Mouse (Mus musculus) E14TG2a.4 (cell line): ENCODE measurements at regions not wholly inside any gene's neighbourhood (a gene's known extent, or its start where the extent isn't known, plus 50 kb on each side); places are given as distances from the start of the nearest gene placed in this dataset.
A peak's percentile ranks its signal among the peaks of the same experiment; 100 is the strongest.
"Not testable (repeated sequence)": the region's sequence is repeated elsewhere in the genome, so short reads cannot be mapped to it uniquely, and the experiment has no call there.

Experiments used
- H3K27me3 ChIP-seq: 2 replicates; pipeline ENCODE4 v1.6.1; 2014; ENCODE audit warnings: low read length, control low read depth; ENCODE audit not compliant: insufficient read depth
- H3K36me3 ChIP-seq: 2 replicates; pipeline ENCODE4 v1.6.1; 2014; ENCODE audit warnings: low read length, control low read depth; ENCODE audit not compliant: insufficient read depth
- H3K4me1 ChIP-seq: replicated peaks from 2 replicates; pipeline ENCODE4 v1.6.1; 2014; ENCODE audit warnings: low read depth, low read length, control low read depth
- H3K4me3 ChIP-seq: replicated peaks from 2 replicates; pipeline ENCODE4 v1.5.1; 2014; ENCODE audit warnings: mild to moderate bottlenecking, low read length
- H3K9me3 ChIP-seq: 2 replicates; pipeline ENCODE4 v1.6.1; 2014; ENCODE audit warnings: low read length, control low read depth
- CTCF ChIP-seq: conservative IDR thresholded peaks from 2 replicates; pipeline ENCODE4 v1.5.1; 2014; ENCODE audit warnings: low read length
- NANOG ChIP-seq: IDR thresholded peaks from 2 replicates; pipeline ENCODE4 v1.6.1; 2014; ENCODE audit warnings: borderline replicate concordance, low read length, mixed read lengths
- POU5F1 ChIP-seq: IDR thresholded peaks from 2 replicates; pipeline ENCODE4 v1.6.1; 2014; ENCODE audit warnings: low read length, borderline replicate concordance

GRCm38 (mm10) chr16:25517114-25517868 is 166.3 kb upstream of the Trp63 start:
- Histone ChIP-seq H3K4me1 (peaks cover 41% of the 10 kb centered on the region), H3K27me3 (no peaks in the 10 kb centered on the region), H3K4me3 (peak overlapping the region; percentile 57), H3K9me3 (no peaks in the 10 kb centered on the region), H3K36me3 (no peaks in the 10 kb centered on the region)
- TF ChIP-seq NANOG (no peak), POU5F1 (no peak), CTCF (no peak)

- H3K9me3 ChIP-seq = not testable (repeated sequence)
Measured at GRCm38 (mm10) chr16:25523141-25523540, 160.4 kb upstream of the Trp63 start.

DNA sequence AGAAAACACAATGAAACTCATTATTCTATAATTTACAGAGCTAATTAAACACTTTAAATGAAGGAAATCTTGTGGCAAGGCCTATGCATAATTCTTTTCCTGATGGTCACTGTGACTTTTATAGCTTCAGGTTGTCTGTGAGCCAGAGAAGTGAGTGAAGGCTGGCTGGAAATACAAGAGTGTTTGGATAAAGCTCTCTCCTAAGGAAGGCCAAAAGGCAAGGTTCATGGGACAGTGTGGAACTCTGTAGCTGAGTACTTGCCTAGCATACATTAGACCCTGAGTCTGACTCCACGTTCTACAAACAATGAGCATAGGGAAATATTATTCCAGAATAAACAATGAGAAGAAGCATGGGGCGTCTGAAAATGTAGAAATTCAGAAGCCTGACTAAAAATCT is 159.9 kb upstream of the Trp63 start:
- H3K27me3 ChIP-seq = no peaks in the 10 kb centered on the region
- peaks cover 12% of the 10 kb centered on the region; the same call in 1 of the 2 replicates for H3K4me1 ChIP-seq
- H3K9me3 ChIP-seq = peaks cover 7% of the 10 kb centered on the region; the same call in 1 of the 2 replicates
- TF ChIP-seq POU5F1 = no peak
- TF ChIP-seq CTCF = no peak
- TF ChIP-seq NANOG = no peak
- H3K4me3 ChIP-seq = peak overlapping the region; percentile 41
- peaks cover 14% of the 10 kb centered on the region for H3K36me3 ChIP-seq

More at GRCm38 (mm10) chr16:25523141-25523540, 160.4 kb upstream of the Trp63 start:
- Histone ChIP-seq H3K36me3 (peaks cover 14% of the 10 kb centered on the region), H3K4me3 (peak overlapping the region; percentile 41; the same call in 1 of the 2 replicates), H3K4me1 (peaks cover 12% of the 10 kb centered on the region; the same call in 1 of the 2 replicates)
- H3K27me3 ChIP-seq = not testable (repeated sequence)

GRCm38 (mm10) chr16:25527850-25528249 is 155.7 kb upstream of the Trp63 start:
- H3K4me1 ChIP-seq = peaks cover 14% of the 10 kb centered on the region; the same call in 1 of the 2 replicates
- no peak for TF ChIP-seq NANOG
- TF ChIP-seq CTCF = no peak
- no peak for TF ChIP-seq POU5F1
- no peak overlapping the region for H3K4me3 ChIP-seq
- H3K27me3 ChIP-seq = no peaks in the 10 kb centered on the region
- H3K36me3 ChIP-seq = peaks cover 14% of the 10 kb centered on the region
- H3K9me3 ChIP-seq = peaks cover 7% of the 10 kb centered on the region; the same call in 1 of the 2 replicates

GRCm38 (mm10) chr16:25528313-25528712 is 155.2 kb upstream of the Trp63 start:
- Histone ChIP-seq H3K4me1 (peaks cover 14% of the 10 kb centered on the region; the same call in 1 of the 2 replicates), H3K4me3 (no peak overlapping the region)

DNA sequence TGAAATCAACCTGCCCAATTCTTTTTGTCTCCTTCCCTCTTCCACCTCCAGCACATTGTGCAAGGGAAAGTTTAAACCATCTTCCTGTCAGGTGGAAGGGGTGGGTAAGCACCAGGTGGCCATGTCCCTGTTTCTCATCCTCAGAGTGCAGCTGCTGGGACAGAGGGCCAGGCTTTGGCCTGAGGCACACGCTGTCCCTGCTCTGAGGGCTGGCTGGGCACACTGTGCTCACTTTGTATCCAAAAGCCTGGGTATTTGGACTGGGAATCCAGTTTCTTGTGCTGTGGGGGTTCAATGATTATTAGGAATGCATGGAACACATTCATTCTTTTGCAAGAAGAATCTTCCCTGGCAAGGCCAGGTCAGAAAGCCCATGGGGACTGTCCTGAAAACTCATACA is 153.9 kb upstream of the Trp63 start:
- Histone ChIP-seq H3K36me3 (peaks cover 5% of the 10 kb centered on the region; the same call in 1 of the 2 replicates), H3K9me3 (peaks cover 7% of the 10 kb centered on the region; the same call in 1 of the 2 replicates), H3K27me3 (no peaks in the 10 kb centered on the region), H3K4me3 (no peak overlapping the region), H3K4me1 (0 out of 2 replicates have a peak, but pooled peaks cover 6% of the 10 kb centered on the region)
- no peak for TF ChIP-seq POU5F1
- TF ChIP-seq CTCF = no peak
- no peak for TF ChIP-seq NANOG

More at GRCm38 (mm10) chr16:25528313-25528712, 155.2 kb upstream of the Trp63 start:
- Histone ChIP-seq H3K9me3 (peaks cover 7% of the 10 kb centered on the region; the same call in 1 of the 2 replicates), H3K27me3 (no peaks in the 10 kb centered on the region), H3K36me3 (peaks cover 14% of the 10 kb centered on the region)
- TF ChIP-seq CTCF = no peak
- TF ChIP-seq POU5F1 = no peak
- TF ChIP-seq NANOG = no peak

- 0 out of 2 replicates have a peak, but pooled peaks cover 3% of the 10 kb centered on the region for H3K4me1 ChIP-seq
- H3K27me3 ChIP-seq = no peaks in the 10 kb centered on the region
- no peaks in the 10 kb centered on the region for H3K9me3 ChIP-seq
- TF ChIP-seq NANOG (no peak), POU5F1 (no peak), CTCF (no peak)
- no peak overlapping the region for H3K4me3 ChIP-seq
- no peaks in the 10 kb centered on the region for H3K36me3 ChIP-seq
Measured at GRCm38 (mm10) chr16:25531761-25532336, 151.7 kb upstream of the Trp63 start.

DNA sequence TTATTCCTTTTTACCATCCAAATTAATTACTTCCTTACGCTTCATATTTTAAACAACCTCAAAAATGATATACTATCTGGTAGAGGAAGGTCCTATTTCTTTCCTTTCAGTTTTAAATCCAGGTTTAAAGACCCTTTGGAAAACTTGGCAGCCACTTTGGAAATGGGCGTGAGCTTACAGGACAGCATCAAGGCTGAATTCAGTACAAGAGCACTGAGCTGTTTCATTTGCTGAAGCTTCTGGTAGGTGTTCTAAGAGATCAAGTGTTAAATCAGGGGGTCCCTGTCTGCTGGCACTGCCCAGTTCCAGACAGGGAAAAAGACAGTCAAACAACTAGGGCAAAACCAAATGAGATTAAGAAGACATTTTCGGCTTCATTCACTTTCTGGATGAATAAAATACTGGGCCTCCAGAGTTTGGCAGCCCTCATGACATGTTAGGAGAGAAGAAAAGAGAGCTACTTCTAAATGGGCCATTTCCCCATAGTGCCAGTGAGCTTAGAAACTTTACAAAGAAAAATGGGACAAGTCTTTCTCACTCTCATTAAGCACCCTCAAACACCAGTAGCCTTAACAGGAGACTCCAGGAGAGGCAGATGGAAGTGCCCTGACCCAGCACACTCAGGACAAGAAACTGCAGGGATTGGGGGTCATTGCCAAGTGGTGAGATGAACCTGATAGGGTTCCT is 150.9 kb upstream of the Trp63 start:
- 0 out of 2 replicates have a peak, but pooled peaks cover 3% of the 10 kb centered on the region for H3K4me1 ChIP-seq
- TF ChIP-seq POU5F1 (no peak), CTCF (no peak), NANOG (no peak)
- no peaks in the 10 kb centered on the region for H3K9me3 ChIP-seq
- H3K36me3 ChIP-seq = no peaks in the 10 kb centered on the region
- H3K4me3 ChIP-seq = no peak overlapping the region
- no peaks in the 10 kb centered on the region for H3K27me3 ChIP-seq

GRCm38 (mm10) chr16:25533206-25533580 is 150.4 kb upstream of the Trp63 start:
- no peak for TF ChIP-seq NANOG
- no peak for TF ChIP-seq POU5F1
- no peak for TF ChIP-seq CTCF

More at GRCm38 (mm10) chr16:25533206-25533580, 150.4 kb upstream of the Trp63 start:
- H3K27me3 ChIP-seq = no peaks in the 10 kb centered on the region
- H3K4me1 ChIP-seq = 0 out of 2 replicates have a peak, but pooled peaks cover 3% of the 10 kb centered on the region
- H3K36me3 ChIP-seq = no peaks in the 10 kb centered on the region
- H3K9me3 ChIP-seq = no peaks in the 10 kb centered on the region
- H3K4me3 ChIP-seq = no peak overlapping the region
